Mouse (Mus musculus) testis, adult 2 months (tissue): ENCODE measurements around the gene Muc13.

ENCODE experiments used
- CTCF ChIP-seq: fragments of 200-500 bp; IDR thresholded peaks from 2 replicates; pipeline ENCODE4 v1.5.1; 2012; ENCODE audit warnings: low read depth, mild to moderate bottlenecking, inconsistent platforms, low read length, moderate library complexity; ENCODE audit not compliant: control insufficient read depth, insufficient read depth, insufficient replicate concordance
- POLR2A ChIP-seq: fragments of 200-500 bp; IDR thresholded peaks from 2 replicates; pipeline ENCODE4 v1.6.1; 2012; ENCODE audit warnings: low read depth, mild to moderate bottlenecking, inconsistent platforms, low read length, moderate library complexity; ENCODE audit not compliant: control insufficient read depth

- TF ChIP-seq CTCF (no peak), POLR2A (no peak)
Observed at GRCm38 (mm10) chr16:33842081-33842880, 48.4 kb downstream of the Muc13 start.
